In genomic region chr12:99234346-99234745, GRCm38 (mm10) we compare ENCODE assay signal across 17 mouse cellular contexts.
DNase-seq lines count a peak whose midpoint lies in the region; ATAC-seq lines count a peak whose summit lies in the region.
"Had no signal": no experiment of that assay in that cellular context is flagged by ENCODE, and none has a peak within 500 bp of the region (broad histone marks: within the 10 kb centered on the region; RNA-seq: fewer than 3 reads in every experiment).

No protein-coding gene starts in this region.

- DNase-seq in heart, postnatal 25 days (ENCODE audit: low spot score): no peak
- peak; percentile 47 to 63 for DNase-seq in urinary bladder, postnatal 36 days (ENCODE audit: low spot score in 2 of 2)
- no peak for DNase-seq in urinary bladder, postnatal 4 days (ENCODE audit: low spot score in 2 of 2)
- DNase-seq in forebrain, embryonic 11.5 days (ENCODE audit: low spot score): no peak
- no peak for DNase-seq in right cerebral cortex, postnatal 10 days (ENCODE audit: low spot score in 2 of 2)
- DNase-seq: cerebellum, adult 2 months; gastrocnemius, postnatal 25 days; kidney, postnatal 25 days; layer of hippocampus, postnatal 36 days; thymus, postnatal 4 days had no signal

- no peaks in the 10 kb centered on the region for H3K36me3 ChIP-seq in heart, embryonic 14.5 days (ENCODE audit: control insufficient read depth, insufficient read depth, low read length)
- no peaks in the 10 kb centered on the region for H3K36me3 ChIP-seq in forebrain, embryonic 11.5 days (ENCODE audit: control insufficient read depth, insufficient read depth, low read length)
- H3K36me3 ChIP-seq: embryonic facial prominence, embryonic 12.5 days; midbrain, embryonic 15.5 days; neural tube, embryonic 12.5 days had no signal

- H3K9me3 ChIP-seq in heart, embryonic 14.5 days (ENCODE audit: control insufficient read depth, low read length): no peaks in the 10 kb centered on the region
- H3K9me3 ChIP-seq in forebrain, embryonic 11.5 days (ENCODE audit: control insufficient read depth, low read length): no peaks in the 10 kb centered on the region
- H3K9me3 ChIP-seq: embryonic facial prominence, embryonic 12.5 days; limb, embryonic 12.5 days; midbrain, embryonic 15.5 days; neural tube, embryonic 12.5 days had no signal

- peak overlapping the region; percentile 38; the same call in 1 of the 2 replicates for H3K9ac ChIP-seq in heart, embryonic 14.5 days (ENCODE audit: low read length)
- H3K9ac ChIP-seq in forebrain, embryonic 11.5 days (ENCODE audit: low read length): no peak overlapping the region
- H3K9ac ChIP-seq: embryonic facial prominence, embryonic 12.5 days; limb, embryonic 12.5 days; midbrain, embryonic 15.5 days; neural tube, embryonic 12.5 days had no signal

- 75% methylated on average over 6 of the region's 6 CpGs for WGBS in heart, embryonic 14.5 days
- WGBS in forebrain, embryonic 11.5 days: 45% methylated on average over 6 of the region's 6 CpGs

- no peaks in the 10 kb centered on the region for H3K27me3 ChIP-seq in heart, embryonic 14.5 days (ENCODE audit: control insufficient read depth, insufficient read depth, low read length)
- H3K27me3 ChIP-seq in forebrain, embryonic 11.5 days (ENCODE audit: control insufficient read depth, insufficient read depth, low read length): no peaks in the 10 kb centered on the region
- H3K27me3 ChIP-seq: embryonic facial prominence, embryonic 12.5 days; limb, embryonic 12.5 days; midbrain, embryonic 15.5 days; neural tube, embryonic 12.5 days had no signal

- no peak for ATAC-seq in heart, embryonic 14.5 days (ENCODE audit: insufficient number of reproducible peaks, insufficient read depth, low FRiP score, low read depth)
- no peak for ATAC-seq in forebrain, embryonic 11.5 days (replicated peaks; ENCODE audit: low FRiP score)
- ATAC-seq in cerebellum, adult (ENCODE audit: insufficient number of reproducible peaks, low FRiP score, low TSS enrichment): no peak
- ATAC-seq: intestine, postnatal 0 days; midbrain, embryonic 15.5 days had no signal

- peaks cover 9 to 28% of the 10 kb centered on the region in 2 experiments for H3K4me1 ChIP-seq in heart, embryonic 14.5 days (ENCODE audit: control insufficient read depth in 2 of 2, insufficient read depth in 2 of 2, low read length in 2 of 2)
- peaks cover 45% of the 10 kb centered on the region for H3K4me1 ChIP-seq in forebrain, embryonic 11.5 days (replicated peaks; ENCODE audit: control insufficient read depth, insufficient read depth, low read length)

- intact Hi-C loops in heart, postnatal 25 days (cut with DNase I): no loop called here

- no peak overlapping the region for H3K4me3 ChIP-seq in heart, embryonic 14.5 days (ENCODE audit: control insufficient read depth in 1 of 2, insufficient read depth in 1 of 2, low read depth in 1 of 2, low read length in 2 of 2)
- no peak overlapping the region for H3K4me3 ChIP-seq in forebrain, embryonic 11.5 days (ENCODE audit: low read depth, low read length)
- H3K4me3 ChIP-seq: embryonic facial prominence, embryonic 12.5 days; limb, embryonic 12.5 days; midbrain, embryonic 15.5 days; neural tube, embryonic 12.5 days had no signal

- H3K4me2 ChIP-seq in heart, embryonic 14.5 days (ENCODE audit: low read length): no peak overlapping the region
- H3K4me2 ChIP-seq in forebrain, embryonic 11.5 days (ENCODE audit: low read depth, low read length, severe bottlenecking): no peak overlapping the region
- H3K4me2 ChIP-seq: embryonic facial prominence, embryonic 12.5 days; limb, embryonic 12.5 days; midbrain, embryonic 15.5 days; neural tube, embryonic 12.5 days had no signal

- peak overlapping the region in 1 of 2 experiments; percentile 49; a peak in 1 of 4 replicates for H3K27ac ChIP-seq in heart, embryonic 14.5 days (replicated peaks in 1 of 2; ENCODE audit: control insufficient read depth in 1 of 2, insufficient read depth in 1 of 2, low read depth in 2 of 2, low read length in 2 of 2)
- H3K27ac ChIP-seq in forebrain, embryonic 11.5 days (ENCODE audit: low read depth, low read length): peak overlapping the region; percentile 43; the same call in 1 of the 2 replicates
- H3K27ac ChIP-seq: embryonic facial prominence, embryonic 12.5 days; limb, embryonic 12.5 days; midbrain, embryonic 15.5 days; neural tube, embryonic 12.5 days had no signal

Comparison
In these comparisons a context has a peak if more than half of its experiments do, and no peak if none do; other contexts are left out.
1. DNase-seq: peak in urinary bladder, postnatal 36 days (2 of 2); none in heart, postnatal 25 days (single experiment), urinary bladder, postnatal 4 days (0 of 2), forebrain, embryonic 11.5 days (single experiment) and right cerebral cortex, postnatal 10 days (0 of 2).